Mouse (Mus musculus) lung, embryonic 14.5 days (tissue): ENCODE measurements around the gene Cntnap2. TPM values are rescaled to one million over a fixed set of nuclear protein-coding genes. Genes with fewer than 3 reads are reported as not detected.

Source experiments
- ATAC-seq: fragments of 200-750 bp; cut with Nextera tagmentation; 2 replicates; pipeline ENCODE4 v1.8.0; 2017; ENCODE audit warnings: mild to moderate bottlenecking, moderate TSS enrichment, moderate library complexity; ENCODE audit not compliant: insufficient read depth
- DNase-seq: peaks from one replicate; pipeline ENCODE4 v3.0.0-alpha.2; 2015
- H3K27ac ChIP-seq: fragments of 300-500 bp; sonication (generic); 2 replicates; pipeline ENCODE4 v1.5.1; 2014; ENCODE audit warnings: low read depth, mild to moderate bottlenecking, moderate library complexity
- H3K27me3 ChIP-seq: fragments of 300-500 bp; sonication (generic); 2 replicates; pipeline ENCODE4 v1.6.1; 2014; ENCODE audit warnings: low read length, control low read depth; ENCODE audit not compliant: insufficient read depth
- H3K36me3 ChIP-seq: fragments of 300-500 bp; sonication (generic); 2 replicates; pipeline ENCODE4 v1.6.1; 2014; ENCODE audit warnings: control low read depth; ENCODE audit not compliant: insufficient read depth
- H3K4me1 ChIP-seq: fragments of 300-500 bp; sonication (generic); 2 replicates; pipeline ENCODE4 v1.6.1; 2014; ENCODE audit warnings: antibody characterized with exemption, control low read depth; ENCODE audit not compliant: insufficient read depth
- H3K4me2 ChIP-seq: fragments of 300-500 bp; sonication (generic); 2 replicates; pipeline ENCODE4 v1.6.1; 2014; ENCODE audit warnings: mild to moderate bottlenecking
- H3K4me3 ChIP-seq: fragments of 300-500 bp; sonication (generic); 2 replicates; pipeline ENCODE4 v1.5.1; 2014; ENCODE audit warnings: low read depth, low read length
- H3K9ac ChIP-seq: fragments of 300-500 bp; sonication (generic); 2 replicates; pipeline ENCODE4 v1.6.1; 2014
- H3K9me3 ChIP-seq: fragments of 300-500 bp; sonication (generic); 2 replicates; pipeline ENCODE4 v1.6.1; 2016; ENCODE audit warnings: low read depth, low read length, control low read depth
- CTCF ChIP-seq: IDR thresholded peaks from 2 replicates; pipeline ENCODE4 v1.5.1; 2016; ENCODE audit warnings: antibody characterized with exemption, low read depth
- WGBS: fragments of 180-500 bp; shearing (Covaris S2); extraction: QIAGEN DNeasy Blood & Tissue Kit; methylation state at CpG from one replicate; pipeline ENCODE4 v1.1.7; 2014; 5-methylcytosine and 5-hydroxymethylcytosine counted together
- polyA plus RNA-seq: library from polyadenylated mRNA; unstranded; fragments of >200 nt; fragmentation: Nextera tagmentation; extraction: Ambion mirVana; gene quantifications from 2 replicates; pipeline ENCODE4 v1.2.1, GENCODE M21; 2014

Gene Cntnap2
- polyA plus RNA-seq, 1 experiment from 2014 or later, result 1.0 TPM

- no peak for TF ChIP-seq CTCF
- 69% methylated on average over 3 of the region's 3 CpGs for WGBS
- no peak for ATAC-seq
- Histone ChIP-seq H3K27me3 (no peaks in the 10 kb centered on the region), H3K9ac (no peak overlapping the region), H3K27ac (no peak overlapping the region), H3K36me3 (no peaks in the 10 kb centered on the region), H3K9me3 (no peaks in the 10 kb centered on the region), H3K4me2 (no peak overlapping the region), H3K4me1 (no peaks in the 10 kb centered on the region), H3K4me3 (no peak overlapping the region)
- DNase-seq, result peak; percentile 15
Observed at GRCm38 (mm10) chr6:45988051-45988450, 928.9 kb downstream of the Cntnap2 start.

- H3K4me2 ChIP-seq, result no peak overlapping the region
- no peak for DNase-seq
- H3K4me3 ChIP-seq, result no peak overlapping the region
- ATAC-seq, result no peak
- WGBS, result 93% methylated on average over 1 of the region's 1 CpGs
- H3K27me3 ChIP-seq, result no peaks in the 10 kb centered on the region
- no peaks in the 10 kb centered on the region for H3K36me3 ChIP-seq
- no peak for TF ChIP-seq CTCF
- H3K27ac ChIP-seq, result no peak overlapping the region
- H3K4me1 ChIP-seq, result no peaks in the 10 kb centered on the region
- H3K9ac ChIP-seq, result no peak overlapping the region
- no peaks in the 10 kb centered on the region for H3K9me3 ChIP-seq
Observed at GRCm38 (mm10) chr6:45991086-45991485, 931.9 kb downstream of the Cntnap2 start.

- 85% methylated on average over 2 of the region's 2 CpGs for WGBS
- Histone ChIP-seq H3K27me3 (no peaks in the 10 kb centered on the region), H3K4me1 (no peaks in the 10 kb centered on the region), H3K4me2 (no peak overlapping the region), H3K36me3 (no peaks in the 10 kb centered on the region), H3K4me3 (no peak overlapping the region), H3K9me3 (no peaks in the 10 kb centered on the region), H3K27ac (no peak overlapping the region), H3K9ac (no peak overlapping the region)
- ATAC-seq (no peak), DNase-seq (no peak)
- TF ChIP-seq CTCF, result no peak
Observed at GRCm38 (mm10) chr6:46022515-46023143, 963.5 kb downstream of the Cntnap2 start.

GRCm38 (mm10) chr6:46031821-46032594 is 972.9 kb downstream of the Cntnap2 start:
- no peak overlapping the region for H3K9ac ChIP-seq
- H3K4me1 ChIP-seq, result no peaks in the 10 kb centered on the region
- no peak overlapping the region for H3K27ac ChIP-seq
- no peak overlapping the region for H3K4me3 ChIP-seq
- no peaks in the 10 kb centered on the region for H3K27me3 ChIP-seq
- ATAC-seq (peak; percentile 91), DNase-seq (peak; percentile 80)
- no peak overlapping the region for H3K4me2 ChIP-seq
- no peaks in the 10 kb centered on the region for H3K9me3 ChIP-seq
- TF ChIP-seq CTCF, result no peak
- WGBS, result 19% methylated on average over 2 of the region's 2 CpGs
- H3K36me3 ChIP-seq, result no peaks in the 10 kb centered on the region

- Histone ChIP-seq H3K27me3 (no peaks in the 10 kb centered on the region), H3K9me3 (no peaks in the 10 kb centered on the region), H3K4me1 (no peaks in the 10 kb centered on the region), H3K36me3 (no peaks in the 10 kb centered on the region), H3K9ac (no peak overlapping the region), H3K4me3 (no peak overlapping the region), H3K27ac (0 out of 2 replicates have a peak overlapping the region, but pooled peaks have one; percentile 20), H3K4me2 (no peak overlapping the region)
- TF ChIP-seq CTCF, result no peak; the same call in 1 of the 2 replicates
- 44% methylated on average over 2 of the region's 2 CpGs for WGBS
- ATAC-seq, result no peak
- peak; percentile 46 for DNase-seq
Observed at GRCm38 (mm10) chr6:46033108-46033507, 974.0 kb downstream of the Cntnap2 start.

GRCm38 (mm10) chr6:46040671-46041070 is 981.5 kb downstream of the Cntnap2 start:
- H3K36me3 ChIP-seq, result no peaks in the 10 kb centered on the region
- peak; percentile 29 for DNase-seq
- no peak overlapping the region for H3K4me3 ChIP-seq
- TF ChIP-seq CTCF, result no peak
- no peaks in the 10 kb centered on the region for H3K4me1 ChIP-seq
- no peak for ATAC-seq
- no peaks in the 10 kb centered on the region for H3K9me3 ChIP-seq
- H3K27me3 ChIP-seq, result no peaks in the 10 kb centered on the region
- no peak overlapping the region for H3K27ac ChIP-seq
- no peak overlapping the region for H3K4me2 ChIP-seq
- no peak overlapping the region for H3K9ac ChIP-seq
- 65% methylated on average over 4 of the region's 4 CpGs for WGBS

GRCm38 (mm10) chr6:46080236-46080635 is 1021.1 kb downstream of the Cntnap2 start:
- no peaks in the 10 kb centered on the region for H3K9me3 ChIP-seq
- no peak for DNase-seq
- no peak overlapping the region for H3K9ac ChIP-seq
- ATAC-seq, result no peak
- no peak overlapping the region for H3K27ac ChIP-seq
- no peaks in the 10 kb centered on the region for H3K36me3 ChIP-seq
- TF ChIP-seq CTCF, result no peak
- H3K27me3 ChIP-seq, result no peaks in the 10 kb centered on the region
- no peak overlapping the region for H3K4me3 ChIP-seq
- no peaks in the 10 kb centered on the region for H3K4me1 ChIP-seq
- WGBS, result 78% methylated on average over 2 of the region's 2 CpGs
- no peak overlapping the region for H3K4me2 ChIP-seq
